Mouse (Mus musculus): ENCODE results near the gene Fam57a. TPM values are rescaled to one million over a fixed set of nuclear protein-coding genes. Genes with fewer than 3 reads are reported as not detected.

Gene Fam57a
- polyA plus RNA-seq, 1 experiment from 2014 or later = 19.9 TPM

DNA sequence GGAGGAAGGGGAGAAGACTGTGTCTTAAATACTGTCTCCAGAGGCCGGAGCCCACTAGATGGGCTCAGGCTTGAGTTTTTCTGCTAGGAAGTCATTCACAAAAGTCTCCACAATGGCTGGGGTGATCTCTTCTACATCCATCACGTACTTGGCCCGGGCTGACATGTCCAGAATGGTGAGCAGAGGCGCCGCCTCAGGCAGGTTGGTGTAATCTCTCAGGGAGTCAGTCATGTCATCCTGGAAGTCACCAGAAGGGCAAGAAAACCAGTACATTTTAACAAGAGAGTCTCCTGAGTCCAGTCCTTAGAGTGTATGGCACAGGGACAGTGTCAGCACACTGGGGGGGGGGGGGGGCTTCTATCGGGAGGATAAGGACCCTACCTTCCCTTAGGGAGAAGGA is 79.0 kb downstream of the Fam57a start:
- no peak overlapping the region for H3K4me2 ChIP-seq (replicated peaks; ENCODE audit: low read depth)
- H3K9ac ChIP-seq (ENCODE audit: low read depth, low read length) = no peak overlapping the region
- no peaks in the 10 kb centered on the region for H3K9me3 ChIP-seq (ENCODE audit: control insufficient read depth)
- no peaks in the 10 kb centered on the region for H3K27me3 ChIP-seq (replicated peaks; ENCODE audit: control insufficient read depth, insufficient read depth, low read length)
- no peak overlapping the region for H3K4me3 ChIP-seq (ENCODE audit: low read depth, low read length)
- no peak for ATAC-seq
- H3K36me3 ChIP-seq (ENCODE audit: control insufficient read depth, insufficient read depth) = peaks cover 10% of the 10 kb centered on the region; the same call in 1 of the 2 replicates
- no peak overlapping the region for H3K27ac ChIP-seq (ENCODE audit: low read depth, low read length)
- H3K4me1 ChIP-seq (replicated peaks; ENCODE audit: control insufficient read depth, insufficient read depth, low read length) = no peaks in the 10 kb centered on the region
- TF ChIP-seq CTCF (IDR thresholded peaks at IDR 0.05; ENCODE audit: low read depth) = no peak
- WGBS = 83% methylated on average over 6 of the region's 6 CpGs

DNA sequence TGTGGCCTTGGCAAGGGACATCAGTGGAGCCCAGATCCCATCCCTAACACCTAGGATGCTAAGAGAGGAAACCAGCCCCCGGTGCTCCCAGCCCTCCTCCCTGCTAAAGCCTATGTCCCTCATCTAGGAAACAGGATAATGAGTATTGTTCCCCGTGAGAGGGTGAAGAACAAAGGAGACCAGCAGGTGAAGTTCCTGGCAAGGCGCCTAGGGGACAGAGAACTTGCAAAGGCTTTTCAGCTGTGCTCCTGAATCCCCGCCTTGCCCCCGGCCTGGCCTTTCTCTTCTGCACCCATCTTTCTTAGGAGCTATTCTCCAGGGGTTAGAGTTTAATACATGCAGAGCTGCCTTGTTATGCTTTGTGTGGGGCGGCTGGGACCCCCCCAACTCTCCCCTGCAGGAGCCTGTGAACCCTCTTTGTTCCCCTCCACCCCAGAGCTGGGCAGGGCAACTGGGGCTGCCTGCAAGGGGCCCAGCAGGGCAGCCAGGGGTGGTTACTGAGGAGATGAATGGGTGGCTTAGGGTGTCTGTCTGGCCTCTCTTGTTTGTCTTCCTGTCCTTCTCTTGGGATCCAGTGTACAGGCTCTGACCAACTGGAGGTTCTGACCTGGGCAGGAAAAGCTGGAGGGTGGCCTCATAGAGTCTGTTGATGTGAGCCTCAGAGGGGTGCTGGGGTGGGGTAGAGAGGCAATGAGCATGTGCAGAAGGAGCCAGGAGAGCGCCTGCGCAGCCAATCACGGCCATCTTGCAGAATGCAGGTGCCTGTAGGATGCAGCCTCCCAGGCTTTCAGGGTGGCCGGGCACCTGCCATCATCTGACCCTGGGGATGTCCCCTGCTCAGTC is 81.0 kb downstream of the Fam57a start:
- no peak for ATAC-seq
- WGBS = 72% methylated on average over 10 of the region's 10 CpGs
- no peaks in the 10 kb centered on the region for H3K4me1 ChIP-seq (replicated peaks; ENCODE audit: control insufficient read depth, insufficient read depth, low read length)

DNA sequence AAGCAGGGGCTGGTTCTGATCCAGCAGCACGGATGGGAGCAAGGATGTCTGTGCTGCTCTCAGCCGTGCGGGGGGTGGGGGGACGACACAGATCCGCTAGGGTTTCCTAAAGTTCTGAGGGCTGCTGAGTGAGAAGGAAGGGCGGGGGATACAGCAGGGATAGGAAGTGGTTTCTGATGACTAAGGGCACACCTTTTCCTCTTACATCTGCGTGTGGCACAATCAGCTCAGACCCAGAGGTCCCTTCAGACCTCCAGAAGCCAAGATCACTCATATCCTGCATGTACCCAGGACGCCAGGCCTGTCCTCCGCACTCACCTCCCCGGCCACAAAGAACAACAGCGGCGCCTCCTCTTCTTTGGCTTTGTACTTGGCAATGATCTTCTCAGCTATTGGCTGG is 81.8 kb downstream of the Fam57a start:
- no peak for ATAC-seq
- Histone ChIP-seq H3K36me3 (ENCODE audit: control insufficient read depth, insufficient read depth) (peaks cover 11% of the 10 kb centered on the region; the same call in 1 of the 2 replicates), H3K4me2 (replicated peaks; ENCODE audit: low read depth) (no peak overlapping the region), H3K9me3 (ENCODE audit: control insufficient read depth) (no peaks in the 10 kb centered on the region), H3K4me1 (replicated peaks; ENCODE audit: control insufficient read depth, insufficient read depth, low read length) (no peaks in the 10 kb centered on the region), H3K9ac (ENCODE audit: low read depth, low read length) (no peak overlapping the region), H3K4me3 (ENCODE audit: low read depth, low read length) (no peak overlapping the region), H3K27me3 (replicated peaks; ENCODE audit: control insufficient read depth, insufficient read depth, low read length) (no peaks in the 10 kb centered on the region), H3K27ac (ENCODE audit: low read depth, low read length) (no peak overlapping the region)
- no peak for TF ChIP-seq CTCF (IDR thresholded peaks at IDR 0.05; ENCODE audit: low read depth)
- WGBS = 72% methylated on average over 12 of the region's 12 CpGs

More for the DNA sequence above, 81.0 kb downstream of the Fam57a start:
- Histone ChIP-seq H3K9me3 (ENCODE audit: control insufficient read depth) (no peaks in the 10 kb centered on the region), H3K4me2 (replicated peaks; ENCODE audit: low read depth) (no peak overlapping the region), H3K27ac (ENCODE audit: low read depth, low read length) (no peak overlapping the region), H3K9ac (ENCODE audit: low read depth, low read length) (no peak overlapping the region), H3K36me3 (ENCODE audit: control insufficient read depth, insufficient read depth) (peaks cover 11% of the 10 kb centered on the region; the same call in 1 of the 2 replicates), H3K4me3 (ENCODE audit: low read depth, low read length) (no peak overlapping the region), H3K27me3 (replicated peaks; ENCODE audit: control insufficient read depth, insufficient read depth, low read length) (no peaks in the 10 kb centered on the region)
- TF ChIP-seq CTCF (IDR thresholded peaks at IDR 0.05; ENCODE audit: low read depth) = no peak

DNA sequence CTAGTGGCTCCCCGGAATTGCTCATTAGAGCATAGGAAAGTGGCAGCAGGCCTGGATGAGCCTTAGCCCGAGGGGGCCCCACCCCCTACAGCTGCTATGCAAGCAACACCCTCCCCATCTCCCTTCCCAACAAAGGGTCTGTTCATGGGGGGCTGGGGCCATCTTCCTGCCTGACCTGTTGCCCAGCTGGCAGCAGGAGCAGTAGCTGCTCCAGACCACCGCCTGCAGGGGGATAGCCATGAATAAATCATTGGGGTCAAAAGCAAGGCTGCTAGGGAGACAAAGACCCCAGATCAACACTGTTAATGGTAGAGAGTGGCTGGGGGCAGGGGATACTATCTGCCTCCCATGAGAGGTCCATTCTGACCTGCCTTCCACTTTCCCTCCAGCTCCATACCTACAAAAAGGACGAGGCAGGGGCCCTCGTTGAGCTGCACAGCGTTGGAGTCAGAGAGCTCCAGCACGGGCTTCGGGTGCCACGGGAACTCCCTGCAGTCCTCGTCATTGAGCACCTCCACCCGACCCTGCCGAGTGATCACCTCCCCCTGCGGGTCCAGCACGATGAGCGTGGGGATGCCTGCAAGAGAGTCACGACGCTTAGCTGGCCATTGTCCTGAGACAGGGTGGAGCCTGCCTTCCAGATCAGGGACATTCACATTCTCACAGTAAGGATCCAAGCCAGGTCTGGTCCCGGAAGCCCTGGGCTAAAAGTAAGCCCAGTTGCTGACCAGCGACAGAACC is 83.3 kb downstream of the Fam57a start:
- 35% methylated on average over 19 of the region's 19 CpGs for WGBS
- H3K9me3 ChIP-seq (ENCODE audit: control insufficient read depth) = no peaks in the 10 kb centered on the region
- H3K27me3 ChIP-seq (replicated peaks; ENCODE audit: control insufficient read depth, insufficient read depth, low read length) = no peaks in the 10 kb centered on the region
- no peak overlapping the region for H3K4me2 ChIP-seq (replicated peaks; ENCODE audit: low read depth)
- no peak for ATAC-seq
- H3K27ac ChIP-seq (ENCODE audit: low read depth, low read length) = no peak overlapping the region
- H3K4me1 ChIP-seq (replicated peaks; ENCODE audit: control insufficient read depth, insufficient read depth, low read length) = no peaks in the 10 kb centered on the region
- H3K4me3 ChIP-seq (ENCODE audit: low read depth, low read length) = no peak overlapping the region
- H3K9ac ChIP-seq (ENCODE audit: low read depth, low read length) = no peak overlapping the region
- peaks cover 11% of the 10 kb centered on the region; the same call in 1 of the 2 replicates for H3K36me3 ChIP-seq (ENCODE audit: control insufficient read depth, insufficient read depth)
- no peak for TF ChIP-seq CTCF (IDR thresholded peaks at IDR 0.05; ENCODE audit: low read depth)

Other genes starting within 250 kb of the Fam57a start
- 10.5 and 12.9 TPM in 2 replicates for gene Rph3al, start 241.2 kb upstream of the Fam57a start, polyA plus RNA-seq (2015; fragmentation: Nextera tagmentation; extraction: Ambion mirVana)
- 0.17 TPM in 1 of 2 replicates, not detected in the other for gene 1700016K19Rik, start 179.8 kb upstream of the Fam57a start, polyA plus RNA-seq (2015; fragmentation: Nextera tagmentation; extraction: Ambion mirVana)
- gene Rflnb, start 151.9 kb upstream of the Fam57a start, polyA plus RNA-seq (2015; fragmentation: Nextera tagmentation; extraction: Ambion mirVana) = 24.2 and 26.8 TPM in 2 replicates
- 43.3 and 44.8 TPM in 2 replicates for gene Vps53, start within 50 bp of the Fam57a start, polyA plus RNA-seq (2015; fragmentation: Nextera tagmentation; extraction: Ambion mirVana)
- gene Dbil5, start 37.9 kb downstream of the Fam57a start, polyA plus RNA-seq (2015; fragmentation: Nextera tagmentation; extraction: Ambion mirVana) = 0.65 and 0.86 TPM in 2 replicates
- 5.7 and 7.5 TPM in 2 replicates for gene Gemin4, start 38.0 kb downstream of the Fam57a start, polyA plus RNA-seq (2015; fragmentation: Nextera tagmentation; extraction: Ambion mirVana)
- gene Mrm3, start 64.0 kb downstream of the Fam57a start, polyA plus RNA-seq (2015; fragmentation: Nextera tagmentation; extraction: Ambion mirVana) = 8.4 and 8.9 TPM in 2 replicates
- 68.9 and 77.2 TPM in 2 replicates for gene Glod4, start 64.1 kb downstream of the Fam57a start, polyA plus RNA-seq (2015; fragmentation: Nextera tagmentation; extraction: Ambion mirVana)
- 14.9 and 15.9 TPM in 2 replicates for gene Nxn, start 219.5 kb downstream of the Fam57a start, polyA plus RNA-seq (2015; fragmentation: Nextera tagmentation; extraction: Ambion mirVana)
- gene Timm22, start 227.3 kb downstream of the Fam57a start, polyA plus RNA-seq (2015; fragmentation: Nextera tagmentation; extraction: Ambion mirVana) = 95.2 and 96.0 TPM in 2 replicates

All from intestine, postnatal 0 days (tissue).